Mouse (Mus musculus) embryo, embryonic 10.5 days (tissue): Measurements from ENCODE around the gene Naa10.

Source experiments
- DNase-seq: peaks from one replicate; pipeline ENCODE4 v3.0.0-alpha.2; 2015; ENCODE audit warnings: low spot score

Gene Naa10

GRCm38 (mm10) chrX:73921823-73922549 lies at the start of gene Naa10, which contains the start of gene Arhgap4:
Gene Naa10 (minus strand): TSS chrX:73921944.
Gene Arhgap4 (minus strand): TSS chrX:73921870.
- peak; percentile 91 for DNase-seq

- DNase-seq, result no peak
Observed at GRCm38 (mm10) chrX:73970781-73971180, 49.0 kb upstream of the Naa10 start.

- no peak for DNase-seq
Observed at GRCm38 (mm10) chrX:73969729-73970128, 48.0 kb upstream of the Naa10 start.

GRCm38 (mm10) chrX:73969167-73969566 lies 47.4 kb upstream of the Naa10 start:
- DNase-seq, result no peak

GRCm38 (mm10) chrX:73967177-73968075 lies 45.7 kb upstream of the Naa10 start:
- peak; percentile 92 for DNase-seq

- peak; percentile 88 for DNase-seq
Observed at GRCm38 (mm10) chrX:73966248-73967176, 44.8 kb upstream of the Naa10 start, which contains the start of gene Hcfc1. Gene Hcfc1 (minus strand): TSS chrX:73966357.

- DNase-seq, result peak; percentile 25
Observed at GRCm38 (mm10) chrX:73965307-73965706, 43.6 kb upstream of the Naa10 start.

GRCm38 (mm10) chrX:73964363-73964762 lies 42.6 kb upstream of the Naa10 start:
- no peak for DNase-seq

GRCm38 (mm10) chrX:73954988-73955387 lies 33.2 kb upstream of the Naa10 start:
- no peak for DNase-seq

GRCm38 (mm10) chrX:73952603-73953002 lies 30.9 kb upstream of the Naa10 start:
- no peak for DNase-seq

GRCm38 (mm10) chrX:73949341-73949740 lies 27.6 kb upstream of the Naa10 start:
- no peak for DNase-seq

GRCm38 (mm10) chrX:73948647-73949046 lies 26.9 kb upstream of the Naa10 start:
- DNase-seq, result peak; percentile 83

- no peak for DNase-seq
Observed at GRCm38 (mm10) chrX:73946896-73947295, 25.2 kb upstream of the Naa10 start.

- DNase-seq, result no peak
Observed at GRCm38 (mm10) chrX:73942294-73942693, 20.6 kb upstream of the Naa10 start.

GRCm38 (mm10) chrX:73941860-73942259 lies 20.1 kb upstream of the Naa10 start:
- no peak for DNase-seq

GRCm38 (mm10) chrX:73931871-73932270 lies 10.1 kb upstream of the Naa10 start:
- no peak for DNase-seq

- peak; percentile 78 for DNase-seq
Observed at GRCm38 (mm10) chrX:73930402-73931062, 8.8 kb upstream of the Naa10 start, which contains the start of gene Renbp. Gene Renbp (minus strand): TSS chrX:73930850.

- DNase-seq, result peak; percentile 26
Observed at GRCm38 (mm10) chrX:73922550-73922882, 772 bp upstream of the Naa10 start.

GRCm38 (mm10) chrX:73921285-73921822 lies 390 bp downstream of the Naa10 start:
- no peak for DNase-seq

GRCm38 (mm10) chrX:73918631-73919030 lies 3.1 kb downstream of the Naa10 start:
- DNase-seq, result no peak

GRCm38 (mm10) chrX:73916945-73917344 lies 4.8 kb downstream of the Naa10 start:
- no peak for DNase-seq
